Mouse (Mus musculus) ovary, postnatal 10 days (tissue): ENCODE data around the gene Vmn2r56.
"Not testable (repeated sequence)": the region's sequence is repeated elsewhere in the genome, so short reads cannot be mapped to it uniquely, and the experiment has no call there.

Experiments used
- DNase-seq: peaks from one replicate; pipeline ENCODE4 v3.0.0; 2022; ENCODE audit warnings: low spot score

Vmn2r56 gene

DNA sequence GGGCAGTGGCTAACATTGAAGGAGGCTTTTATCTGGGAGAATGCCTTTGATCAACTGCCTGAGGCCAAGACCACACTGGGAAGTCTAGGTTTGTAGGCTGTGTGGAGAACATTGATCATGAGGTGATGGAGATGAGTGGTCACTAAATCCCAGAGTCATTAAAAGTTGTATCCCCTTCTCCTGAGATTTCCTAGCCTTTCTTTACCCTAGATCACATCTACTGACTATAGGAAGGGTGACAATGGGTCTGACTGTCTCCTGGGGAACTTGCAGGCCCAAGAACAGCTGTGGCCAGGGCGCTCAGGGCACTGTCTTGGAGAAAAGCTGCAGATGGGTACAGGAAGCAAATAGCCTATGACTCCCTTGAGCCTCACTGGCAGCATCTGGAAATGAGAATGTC is at the start of gene Vmn2r56:
Vmn2r56 (minus strand) TSS at position 101 of the 400 bp plus-strand sequence.
- no peak for DNase-seq

DNA sequence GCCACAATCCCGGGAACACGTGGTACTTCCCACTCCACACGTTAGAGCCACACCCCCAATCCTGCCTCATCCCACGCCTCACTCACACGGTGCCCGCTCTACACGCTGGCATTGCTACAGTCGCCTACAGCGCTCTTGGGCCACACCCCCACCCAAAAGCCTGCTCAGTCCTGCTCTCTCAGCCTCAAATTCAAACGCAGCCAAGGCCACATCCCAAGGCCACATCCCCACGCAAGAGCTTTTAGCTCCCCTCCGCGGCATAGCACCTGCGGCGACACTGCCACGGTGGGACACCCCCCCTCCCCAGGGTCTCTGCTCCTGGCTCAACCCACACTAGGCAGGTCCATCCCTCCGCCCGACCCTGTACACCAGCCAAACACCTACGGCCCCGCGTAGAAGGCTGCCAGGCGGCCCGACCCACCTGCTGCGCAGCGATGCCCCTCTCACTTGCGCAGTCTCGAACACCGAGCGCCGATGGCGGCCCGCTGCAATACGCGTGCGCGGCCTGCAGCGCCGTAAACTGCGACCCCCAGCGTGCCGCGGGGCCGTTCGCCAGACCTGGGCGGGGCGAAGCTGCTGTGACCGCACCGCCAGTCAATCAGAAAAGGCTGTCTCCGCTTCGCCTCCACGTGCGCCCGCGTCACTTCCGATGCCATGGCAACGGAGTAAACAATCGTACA is 45.5 kb upstream of the Vmn2r56 start:
- peak; percentile 49 for DNase-seq

DNA sequence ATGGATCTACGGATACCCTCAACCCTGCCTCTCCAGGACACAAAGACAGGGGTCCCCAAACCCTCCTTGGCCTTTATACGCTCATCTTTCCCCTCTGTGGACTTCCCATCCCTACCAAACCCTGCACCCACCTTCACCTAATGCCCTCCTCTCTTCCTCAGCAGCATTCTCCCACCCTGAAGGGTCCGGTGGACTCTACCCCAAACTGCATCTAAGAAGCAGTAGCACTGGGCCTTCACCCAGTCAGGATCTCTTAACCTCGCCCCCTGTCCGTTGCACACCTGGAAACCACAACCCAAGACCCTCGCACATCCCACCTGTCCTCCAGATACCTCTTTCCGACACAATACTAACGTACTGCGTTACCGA is 45.0 kb upstream of the Vmn2r56 start:
- DNase-seq = no peak

DNA sequence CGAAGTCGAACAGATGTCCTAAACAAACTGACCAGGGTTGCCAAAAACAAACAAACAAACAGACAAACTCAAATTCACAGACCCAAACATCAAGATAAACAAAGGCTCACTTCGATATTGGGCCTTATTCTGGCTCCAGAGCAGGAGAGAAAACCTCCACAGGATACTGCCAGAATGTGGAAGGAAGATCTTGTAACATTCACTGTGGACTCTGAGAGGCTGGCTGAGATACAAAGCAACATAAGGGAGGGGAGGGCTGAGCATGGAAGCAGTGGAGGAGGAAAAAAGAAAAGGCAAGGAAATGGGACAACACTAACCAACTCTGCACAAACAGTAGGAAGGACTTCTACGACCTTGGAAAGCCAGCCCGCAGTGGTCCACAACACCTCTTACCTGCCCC is 44.3 kb upstream of the Vmn2r56 start:
- DNase-seq = no peak

DNA sequence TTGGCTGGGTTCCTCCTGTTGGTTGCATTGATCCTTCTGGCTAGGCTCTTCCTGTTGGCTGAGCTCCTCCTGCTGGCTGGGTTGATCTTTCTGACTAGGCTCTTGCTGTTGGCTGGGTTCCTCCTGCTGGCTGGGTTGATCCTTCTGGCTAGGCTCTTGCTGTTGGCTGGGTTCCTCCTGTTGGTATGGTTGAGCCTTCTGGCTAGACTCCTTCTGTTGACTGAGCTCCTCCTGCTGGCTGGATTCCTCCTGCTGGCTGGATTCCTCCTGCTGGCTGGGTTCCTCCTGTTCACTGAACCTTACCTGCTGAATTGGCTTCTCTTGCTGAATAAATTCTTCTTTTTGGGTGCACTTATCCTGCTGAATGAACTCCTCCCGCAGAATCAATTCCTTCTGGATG is 39.8 kb upstream of the Vmn2r56 start:
- DNase-seq = no peak

DNA sequence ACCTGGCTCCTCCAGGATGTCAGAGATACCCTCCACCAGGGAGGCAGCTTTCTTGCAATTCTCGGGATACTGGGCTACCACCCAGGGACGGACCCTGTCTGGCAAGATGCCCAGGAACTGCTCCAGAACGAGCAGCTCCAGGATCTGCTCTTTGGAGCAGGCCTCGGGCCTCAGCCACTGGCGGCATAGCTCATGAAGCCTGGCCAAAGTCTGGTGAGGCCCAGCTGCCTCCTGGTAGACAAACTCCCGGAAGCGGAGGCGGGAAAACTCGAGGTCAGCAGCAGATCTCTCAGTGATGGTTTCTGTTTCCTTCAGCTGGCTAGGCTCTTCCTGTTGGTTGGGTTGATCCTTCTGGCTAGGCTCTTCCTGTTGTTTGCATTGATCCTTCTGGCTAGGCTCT is 39.3 kb upstream of the Vmn2r56 start:
- DNase-seq = no peak

DNA sequence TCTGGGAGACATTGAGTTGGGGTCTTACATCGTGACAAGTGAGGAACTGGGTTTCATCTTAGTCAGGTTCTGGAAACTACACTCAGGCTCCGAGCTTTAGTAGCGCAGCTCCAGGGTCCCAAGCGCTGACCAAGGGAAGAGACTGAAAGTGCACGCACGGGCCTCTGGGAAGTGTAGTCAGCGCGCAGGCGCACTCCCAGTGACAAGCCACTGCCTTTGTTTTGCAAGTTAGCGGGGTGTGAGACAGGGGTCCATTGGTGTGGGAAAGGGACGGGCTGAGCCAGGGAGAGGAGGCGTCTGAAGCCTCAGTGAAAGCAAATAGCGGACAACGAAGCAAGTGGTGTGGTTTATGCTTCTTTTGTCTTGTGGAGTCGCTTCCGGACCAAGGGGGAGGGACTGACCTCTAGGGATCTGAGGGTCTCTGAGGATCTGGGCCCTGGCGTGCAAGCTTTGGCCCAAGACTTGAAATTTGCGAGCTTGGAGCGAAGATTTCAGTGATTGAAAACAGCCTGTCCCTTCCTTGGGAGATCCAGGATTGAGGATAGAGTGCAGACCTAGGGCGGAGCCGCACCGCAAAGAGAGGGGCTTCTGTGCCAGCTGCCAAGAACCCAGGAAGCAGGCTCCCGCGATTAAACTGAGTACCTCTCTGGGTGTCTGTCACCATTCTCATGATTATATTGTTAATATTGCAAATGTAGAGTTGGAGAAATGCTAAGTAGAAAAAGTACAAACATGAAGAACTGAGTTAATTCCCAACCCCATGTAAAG is 14.8 kb upstream of the Vmn2r56 start:
- DNase-seq = no peak

DNA sequence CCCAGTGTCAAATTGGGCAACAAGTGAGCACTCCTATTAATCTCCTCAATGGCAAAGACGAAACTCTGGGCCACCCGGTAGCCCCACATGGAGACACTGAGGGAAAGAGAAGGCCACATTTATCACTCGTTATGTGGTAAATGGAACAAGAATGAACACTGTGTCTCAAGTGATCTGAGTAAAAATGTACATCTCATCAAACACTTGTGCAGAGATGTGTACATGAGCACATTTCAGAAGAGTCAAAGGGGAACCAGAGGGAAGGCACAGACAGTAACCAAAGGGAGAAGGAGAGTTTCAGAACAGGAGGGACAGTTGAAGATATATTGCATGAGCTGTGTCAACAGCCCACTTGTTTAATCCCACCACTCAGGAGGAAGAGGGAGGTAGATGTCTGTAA is 49.9 kb downstream of the Vmn2r56 start, which contains the start of gene Vmn2r55:
Vmn2r55 (minus strand) TSS at position 101 of the 400 bp plus-strand sequence.
- DNase-seq = not testable (repeated sequence)

DNA sequence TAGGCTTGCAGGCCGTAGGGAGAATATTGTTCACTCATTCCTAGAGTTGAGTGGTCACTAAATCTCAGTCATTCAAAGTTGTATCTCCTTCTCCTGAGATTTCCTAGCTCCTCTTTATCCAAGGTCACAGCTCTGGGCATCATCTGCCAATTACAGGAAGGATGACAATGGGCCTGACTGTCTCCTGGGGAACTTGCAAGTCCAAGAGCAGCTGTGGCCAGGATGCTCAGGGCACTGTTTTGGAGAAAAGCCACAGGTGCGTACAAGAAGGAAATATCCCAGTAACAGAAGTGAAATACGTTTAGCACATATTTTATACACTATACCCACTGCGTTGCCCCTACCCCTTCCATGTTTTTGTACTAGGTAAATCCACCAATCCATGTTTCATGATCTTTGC is 94.6 kb downstream of the Vmn2r56 start, which contains the start of gene Vmn2r54:
Vmn2r54 (minus strand) TSS at position 101 of the 400 bp plus-strand sequence.
- not testable (repeated sequence) for DNase-seq
